8 mouse cellular contexts compared by ENCODE assay signal in the genomic region with DNA sequence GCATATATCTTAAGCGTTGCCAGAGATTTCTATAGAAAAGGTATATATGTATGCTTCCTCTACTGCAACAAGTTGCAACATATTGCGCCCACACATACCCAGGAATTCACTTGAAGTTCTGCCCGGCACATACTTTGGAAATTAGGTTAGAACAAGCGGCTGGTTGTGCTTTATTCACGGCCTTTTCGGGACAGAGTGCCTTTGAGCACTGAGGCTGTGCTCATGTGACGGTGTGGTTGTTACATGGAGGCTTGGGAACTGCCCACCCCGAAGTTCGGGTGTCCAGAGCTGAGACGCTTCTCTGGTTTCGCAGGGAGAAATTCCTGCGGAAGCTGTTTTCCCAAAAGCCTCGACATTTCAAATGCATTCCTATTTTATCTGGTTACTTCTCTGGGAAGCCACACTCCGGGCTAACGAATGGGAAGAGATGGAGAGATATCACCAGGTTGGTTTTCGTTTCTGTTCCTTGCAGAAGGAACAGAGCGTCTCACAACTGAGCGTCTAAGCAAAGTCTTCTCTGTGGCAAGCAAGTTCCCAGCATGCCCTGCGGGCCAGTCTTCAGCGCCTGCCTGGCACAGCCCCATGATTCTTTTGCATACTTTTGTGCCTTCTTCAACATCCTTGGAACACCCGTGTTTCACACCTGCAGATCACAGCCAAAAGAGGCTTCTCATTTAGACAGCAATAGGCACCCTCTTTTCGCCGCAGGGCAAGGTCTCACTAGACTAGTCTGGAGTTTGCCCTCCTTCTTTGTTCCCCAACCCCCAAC. TPM values are rescaled to one million over a fixed set of nuclear protein-coding genes. Genes with fewer than 3 reads are reported as not detected.
DNase-seq lines count a peak whose midpoint lies in the region; ATAC-seq and TF ChIP-seq lines count a peak whose summit lies in the region.

No protein-coding gene starts in this region.

- WGBS in midbrain, postnatal 0 days, result 70% methylated on average over 23 of the region's 23 CpGs

- H3K4me3 ChIP-seq in layer of hippocampus, adult 2 months, result peak overlapping the region; percentile 17; the same call in 1 of the 2 replicates
- H3K4me3 ChIP-seq in midbrain, postnatal 0 days (ENCODE audit: low read depth, low read length), result no peak overlapping the region

- H3K9me3 ChIP-seq in midbrain, postnatal 0 days (ENCODE audit: low read length), result no peaks in the 10 kb centered on the region

- DNase-seq in layer of hippocampus, adult 2 months (ENCODE audit: low spot score in 2 of 2), result no peak
- no peak for DNase-seq in layer of hippocampus, postnatal 10 days (ENCODE audit: low spot score in 2 of 2)
- peak; percentile 75 for DNase-seq in fat pad, adult 2 months (ENCODE audit: extremely low read depth, low read depth, low spot score)
- peak; percentile 26 to 59 for DNase-seq in kidney, postnatal 4 days
- peak; percentile 57 to 74 for DNase-seq in right cerebral cortex, postnatal 10 days (ENCODE audit: low spot score in 2 of 2)
- DNase-seq in midbrain, postnatal 0 days (ENCODE audit: low spot score), result no peak
- no peak for DNase-seq in spleen, postnatal 14 days (ENCODE audit: low spot score in 2 of 2)
- DNase-seq in ovary, adult 18-20 months (ENCODE audit: low spot score), result no peak

- peak overlapping the region; percentile 43; the same call in 1 of the 2 replicates for H3K27ac ChIP-seq in layer of hippocampus, adult 2 months
- no peak overlapping the region for H3K27ac ChIP-seq in midbrain, postnatal 0 days (ENCODE audit: low read depth, low read length)

- H3K4me1 ChIP-seq in midbrain, postnatal 0 days (ENCODE audit: insufficient read depth, low read length), result peaks cover 6% of the 10 kb centered on the region; the same call in 1 of the 2 replicates

- no peak for ATAC-seq in midbrain, postnatal 0 days (ENCODE audit: low FRiP score)

- H3K27me3 ChIP-seq in midbrain, postnatal 0 days (ENCODE audit: insufficient read depth, low read length), result no peaks in the 10 kb centered on the region

- H3K9ac ChIP-seq in midbrain, postnatal 0 days (replicated peaks; ENCODE audit: low read length, poor library complexity, severe bottlenecking), result no peak overlapping the region

- no peak overlapping the region for H3K4me2 ChIP-seq in midbrain, postnatal 0 days (ENCODE audit: low read depth, low read length, poor library complexity, severe bottlenecking)

- no peak for TF ChIP-seq CTCF in layer of hippocampus, adult 2 months (conservative IDR thresholded peaks at IDR 0.05)
- TF ChIP-seq CTCF in midbrain, postnatal 0 days (IDR thresholded peaks at IDR 0.05), result no peak

- H3K36me3 ChIP-seq in midbrain, postnatal 0 days (ENCODE audit: insufficient read depth, low read length), result no peaks in the 10 kb centered on the region

RNA-seq across cellular contexts. Expression of a gene that starts 48.5 kb away (rescaled TPM):
- total RNA-seq in layer of hippocampus, adult 2 months (2021), result 10 to 100 TPM in 1 of 2 experiments, 1 to 10 TPM in 1; 7.8 to 11.1 TPM
- 1 to 10 TPM; 7.9 to 9.6 TPM for total RNA-seq in layer of hippocampus, postnatal 10 days (2021)
- 2.5 and 8.5 TPM in 2 replicates for total RNA-seq in midbrain, postnatal 0 days (2014; rRNA removed)
- 10.5 and 10.6 TPM in 2 replicates for polyA plus RNA-seq in midbrain, postnatal 0 days (2015; fragmentation: Nextera tagmentation; extraction: Ambion mirVana)

Comparison
In these comparisons a context has a peak if more than half of its experiments do, and no peak if none do; other contexts are left out.
1. DNase-seq: peak in fat pad, adult 2 months (single experiment), kidney, postnatal 4 days (2 of 2) and right cerebral cortex, postnatal 10 days (2 of 2); none in layer of hippocampus, adult 2 months (0 of 2), layer of hippocampus, postnatal 10 days (0 of 2), midbrain, postnatal 0 days (single experiment), spleen, postnatal 14 days (0 of 2) and ovary, adult 18-20 months (single experiment).